Mouse (Mus musculus) megakaryocyte progenitor cell, adult 5-6 weeks (primary cell): ENCODE measurements around the gene Eif3j1. TPM values are rescaled to one million over a fixed set of nuclear protein-coding genes. Genes with fewer than 3 reads are reported as not detected.
"Not testable (repeated sequence)": the region's sequence is repeated elsewhere in the genome, so short reads cannot be mapped to it uniquely, and the experiment has no call there.

Experiments
- ATAC-seq: replicated peaks from 2 replicates; pipeline ENCODE4 v1.8.0; 2016; ENCODE audit warnings: mild to moderate bottlenecking, moderate TSS enrichment, inconsistent platforms; ENCODE audit not compliant: poor library complexity
- total RNA-seq, 2 experiments: library from RNA; stranded (forward) in 1 of 2; stranded (reverse) in 1 of 2; fragments of 157-497, 149-512 nt in 1 of 2; fragments of 200-1000 nt in 1 of 2; gene quantifications; 2 replicates each; pipeline versions ENCODE4 v1.2.3 to v1.2.4; 2015 to 2017

Eif3j1 gene
- total RNA-seq (2015) (33.0 and 33.2 TPM in 2 replicates), total RNA-seq (2017) (29.2 and 29.4 TPM in 2 replicates)

DNA sequence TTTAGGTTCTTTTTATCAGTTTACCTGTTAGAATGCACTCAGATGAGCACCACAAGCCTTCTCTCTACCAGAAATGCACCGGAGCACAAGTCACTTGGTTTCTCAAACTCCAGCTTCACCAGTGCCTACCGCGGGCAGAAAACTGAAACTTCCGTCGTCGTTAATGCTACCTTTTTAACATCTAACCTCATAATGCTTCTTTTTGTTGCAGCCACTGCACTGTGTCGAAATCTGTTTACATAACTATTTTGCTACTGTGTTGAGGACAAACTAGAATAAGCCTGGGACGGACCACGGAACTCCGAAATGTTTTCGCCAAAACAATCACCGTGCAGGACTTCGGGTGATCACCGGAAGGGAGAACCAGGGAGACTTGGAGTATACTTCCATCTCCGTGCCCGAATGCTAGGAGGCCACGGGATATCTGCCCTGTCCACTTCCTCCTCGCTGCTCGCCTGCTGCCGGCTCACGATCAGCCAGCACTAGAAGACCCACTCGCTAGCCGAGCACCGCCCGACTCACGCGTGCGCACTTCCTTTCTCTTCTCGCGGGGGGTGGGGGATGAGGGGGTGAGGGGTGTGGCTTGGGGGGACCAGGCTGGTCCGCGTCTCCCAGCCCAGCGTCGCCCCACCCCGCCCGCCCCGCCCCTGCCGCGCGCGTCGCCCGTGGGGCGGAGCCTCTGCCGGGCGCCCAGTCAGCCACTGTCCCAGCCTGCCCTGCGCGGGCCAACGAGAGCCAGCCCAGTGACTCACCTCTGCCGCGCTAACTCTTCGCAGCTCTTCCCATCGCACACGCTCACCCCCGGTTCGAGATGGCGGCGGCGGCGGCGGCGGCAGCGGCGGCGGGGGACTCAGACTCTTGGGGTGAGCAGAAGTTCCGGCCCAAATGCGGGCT lies at the start of gene Eif3j1:
Gene Eif3j1, plus strand, starts transcription at position 685 of the 894 bp plus-strand sequence.
- ATAC-seq = peak; percentile 88

DNA sequence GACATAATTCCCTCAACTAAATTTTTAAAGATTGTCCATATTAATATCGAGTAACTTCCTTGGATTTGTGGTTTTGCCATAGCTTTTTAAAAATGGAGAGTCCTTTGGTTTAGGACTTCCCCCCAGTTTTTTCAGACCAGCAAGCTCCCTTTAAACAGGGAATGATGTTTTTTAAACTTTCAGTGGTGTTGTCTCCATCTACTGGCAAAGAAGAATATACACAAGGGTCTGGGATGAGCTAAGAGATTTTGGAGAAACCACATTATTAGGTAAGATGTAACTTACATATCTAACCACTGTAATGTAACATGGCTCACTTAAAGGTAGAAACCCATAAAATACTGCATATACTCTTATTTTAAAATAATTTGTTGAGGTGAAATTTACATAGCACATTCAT lies 32.6 kb upstream of the Eif3j1 start:
- ATAC-seq = peak; percentile 80

DNA sequence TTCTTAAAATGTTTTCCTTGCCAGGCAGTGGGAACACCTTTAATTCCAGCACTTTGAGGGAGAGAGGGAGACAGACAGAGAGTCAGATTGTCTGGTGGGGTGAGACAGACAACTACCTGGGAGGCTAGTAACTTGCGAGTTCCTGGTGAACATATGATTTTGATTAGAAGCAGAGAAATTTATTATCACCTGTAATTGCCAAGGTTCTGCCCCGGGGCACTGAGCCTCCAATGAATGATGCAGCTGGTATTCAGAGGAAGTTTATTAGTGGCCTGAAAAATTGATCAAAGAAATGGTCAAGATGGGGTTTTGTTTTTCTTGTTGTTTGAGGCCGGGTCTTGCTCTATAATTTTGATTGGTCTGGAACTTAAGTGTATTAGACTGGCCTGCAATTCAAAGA lies 19.5 kb upstream of the Eif3j1 start:
- no peak for ATAC-seq

DNA sequence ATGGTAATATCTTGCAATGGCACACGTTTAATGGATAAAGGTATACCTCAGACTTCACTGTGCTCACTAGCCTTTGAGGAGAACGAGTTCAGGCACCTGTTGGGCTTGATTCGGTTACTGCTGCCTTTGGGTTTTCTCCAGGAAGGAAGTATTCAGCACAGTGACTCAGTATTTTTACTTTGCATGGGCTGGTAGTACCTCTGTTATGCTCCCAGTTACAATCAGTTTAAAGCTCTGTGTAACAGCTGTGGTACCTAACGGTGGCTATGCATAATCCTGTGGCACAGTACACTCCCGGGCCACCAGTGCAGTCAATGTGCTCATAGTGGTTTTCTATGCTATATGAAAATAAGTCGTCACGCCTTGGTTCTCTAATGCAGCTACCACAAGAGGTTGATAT lies 16.9 kb upstream of the Eif3j1 start:
- peak; percentile 70 for ATAC-seq

DNA sequence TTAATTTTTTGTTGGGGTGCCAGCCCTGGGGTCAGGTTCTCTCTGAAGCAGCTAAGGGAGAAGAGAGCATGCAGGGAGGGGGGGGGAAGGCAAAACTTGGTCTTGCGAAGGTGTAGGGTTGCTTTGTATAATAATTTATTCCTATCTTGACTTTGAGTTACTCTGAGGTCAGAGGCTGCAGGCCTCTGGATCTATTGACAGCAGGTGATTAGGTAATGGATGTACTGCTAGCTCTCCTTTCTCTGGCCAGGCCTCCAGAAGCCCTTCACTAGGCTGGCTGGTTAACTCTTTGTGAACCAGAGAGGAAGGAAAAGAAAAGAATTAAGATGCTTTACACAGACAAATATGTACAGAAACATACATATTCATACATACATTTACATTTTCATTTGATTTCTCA lies 9.6 kb upstream of the Eif3j1 start:
- ATAC-seq = no peak

DNA sequence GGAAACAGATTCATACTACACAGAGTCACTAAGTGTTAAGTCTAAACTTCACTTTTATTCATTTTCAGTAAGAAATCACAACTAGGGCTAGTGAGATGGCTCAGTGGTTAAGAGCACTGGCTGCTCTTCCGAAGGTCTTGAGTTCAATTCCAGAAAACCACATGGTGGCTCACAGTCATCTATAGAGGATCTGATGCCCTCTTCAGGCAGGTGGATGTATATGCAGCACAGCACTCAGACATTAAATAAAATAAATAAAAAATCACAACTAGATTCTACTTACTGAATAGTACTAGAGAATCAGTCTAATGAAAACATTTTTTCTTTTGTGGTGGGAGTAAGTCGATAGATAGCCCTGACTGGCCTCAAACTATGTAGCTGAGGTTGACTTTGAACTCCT lies 6.1 kb upstream of the Eif3j1 start:
- peak; percentile 72 for ATAC-seq

DNA sequence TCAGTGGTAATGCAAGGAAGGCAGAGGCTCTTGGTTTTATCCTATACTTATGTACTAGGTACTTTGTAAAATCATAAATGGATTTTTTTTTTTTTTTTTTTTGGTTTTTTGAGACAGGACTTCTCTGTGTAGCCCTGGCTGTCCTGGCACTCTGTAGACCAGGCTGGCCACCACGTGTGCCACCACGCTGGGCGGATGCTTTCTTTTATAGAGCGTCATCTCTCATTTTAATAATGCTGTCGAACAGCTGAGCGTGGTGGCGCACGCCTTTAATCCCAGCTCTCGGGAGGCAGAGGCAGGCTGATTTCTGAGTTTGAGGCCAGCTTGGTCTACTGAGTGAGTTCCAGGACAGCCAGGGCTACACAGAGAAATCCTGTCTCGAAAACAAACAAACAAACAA lies 1.3 kb upstream of the Eif3j1 start:
- not testable (repeated sequence) for ATAC-seq

DNA sequence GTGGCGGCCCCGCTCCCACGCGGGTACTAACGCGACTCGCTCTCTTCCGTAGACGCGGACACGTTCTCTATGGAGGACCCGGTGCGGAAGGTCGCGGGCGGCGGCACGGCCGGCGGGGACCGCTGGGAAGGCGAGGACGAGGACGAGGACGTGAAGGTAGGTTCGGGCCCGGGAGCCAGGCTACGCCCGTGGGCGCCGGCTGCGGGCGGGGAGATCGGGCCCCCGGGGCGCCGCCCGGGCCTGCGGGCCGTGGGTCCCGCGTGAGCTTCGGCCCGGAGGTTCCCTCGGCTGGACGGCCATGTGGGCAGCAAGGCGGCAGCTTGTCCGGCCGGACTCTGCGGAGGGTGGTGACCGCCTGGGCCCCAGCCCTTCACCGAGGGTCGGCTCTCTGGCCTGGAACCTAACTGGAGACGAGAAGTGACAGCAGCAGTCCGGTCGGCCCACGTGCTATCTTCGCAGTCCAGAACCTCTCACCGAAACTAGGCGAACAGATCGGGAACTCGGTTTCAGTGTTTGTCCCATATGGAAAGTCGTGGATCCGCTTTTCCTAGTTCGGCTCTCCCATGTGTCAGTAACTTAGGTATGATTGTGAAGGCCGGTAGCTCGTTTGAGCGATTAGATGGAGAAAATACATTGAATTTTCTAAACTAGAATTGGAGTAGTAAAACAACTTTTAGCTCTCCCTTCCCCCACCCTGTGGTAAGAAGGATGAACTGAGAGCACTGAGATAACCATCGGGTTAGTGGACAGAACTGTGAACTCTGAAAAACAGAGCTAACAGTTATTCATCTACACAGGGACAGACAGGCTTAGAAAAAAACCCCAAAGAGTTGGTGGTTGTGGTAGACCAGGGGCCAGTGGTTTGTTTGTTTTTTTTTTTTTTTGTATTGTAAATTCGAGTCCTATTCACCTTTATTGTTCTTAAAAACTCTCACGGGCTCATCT lies 682 bp downstream of the Eif3j1 start:
- peak; percentile 7 for ATAC-seq

DNA sequence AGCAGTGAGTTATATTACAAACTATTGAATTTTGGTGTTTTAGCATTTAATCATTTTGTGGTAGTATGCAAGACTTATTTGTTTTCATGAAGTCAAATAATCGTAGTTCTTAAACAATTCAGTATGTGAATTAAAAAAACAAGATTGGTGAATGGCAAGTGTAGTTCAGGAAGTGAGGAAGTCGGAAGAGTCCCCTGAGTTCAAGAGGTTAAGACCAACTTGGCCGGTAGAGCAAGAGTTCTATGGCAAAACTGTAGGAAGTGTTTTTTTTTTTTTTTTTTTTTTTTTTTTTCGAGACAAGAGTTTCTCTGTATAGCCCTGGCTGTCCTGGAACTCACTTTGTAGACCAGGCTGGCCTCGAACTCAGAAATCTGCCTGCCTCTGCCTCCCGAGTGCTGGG lies 3.6 kb downstream of the Eif3j1 start:
- ATAC-seq = no peak

DNA sequence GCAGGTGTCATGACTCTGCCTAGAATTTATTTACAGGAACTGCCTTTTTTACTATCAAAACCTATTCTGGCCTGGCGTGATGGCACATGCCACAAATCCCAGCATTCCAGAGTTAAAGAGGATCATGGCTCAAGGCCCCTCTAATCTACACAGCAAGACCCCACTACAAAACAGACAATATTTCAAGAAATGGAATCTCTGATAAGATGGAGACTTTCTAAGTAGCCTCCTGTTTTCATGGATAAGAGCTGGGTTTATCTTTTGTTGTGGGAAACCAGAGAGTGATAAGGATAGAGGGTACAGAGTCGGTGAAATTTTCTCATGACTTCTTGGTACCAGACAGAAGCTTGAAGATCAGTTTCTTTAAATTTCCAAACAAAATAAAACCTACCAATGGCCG lies 7.7 kb downstream of the Eif3j1 start:
- ATAC-seq = peak; percentile 54

DNA sequence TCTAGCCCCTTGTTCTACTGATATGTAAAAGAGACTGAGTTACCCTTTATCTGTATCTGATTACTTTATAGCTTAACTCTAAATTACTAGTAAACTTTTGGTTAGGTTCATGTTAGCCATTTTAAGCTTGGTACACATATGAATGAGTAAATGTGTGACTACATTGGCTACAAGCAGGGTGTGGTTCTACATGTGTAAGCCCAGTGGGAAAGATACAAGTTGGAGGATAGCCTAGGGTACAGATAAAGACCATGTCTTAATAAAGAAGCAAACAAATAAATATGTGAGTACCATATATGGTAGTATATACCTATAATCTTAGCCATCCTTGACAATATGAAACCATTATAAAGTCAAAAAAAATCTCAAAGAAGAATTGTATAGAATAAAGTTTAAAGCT lies 15.6 kb downstream of the Eif3j1 start:
- no peak for ATAC-seq

DNA sequence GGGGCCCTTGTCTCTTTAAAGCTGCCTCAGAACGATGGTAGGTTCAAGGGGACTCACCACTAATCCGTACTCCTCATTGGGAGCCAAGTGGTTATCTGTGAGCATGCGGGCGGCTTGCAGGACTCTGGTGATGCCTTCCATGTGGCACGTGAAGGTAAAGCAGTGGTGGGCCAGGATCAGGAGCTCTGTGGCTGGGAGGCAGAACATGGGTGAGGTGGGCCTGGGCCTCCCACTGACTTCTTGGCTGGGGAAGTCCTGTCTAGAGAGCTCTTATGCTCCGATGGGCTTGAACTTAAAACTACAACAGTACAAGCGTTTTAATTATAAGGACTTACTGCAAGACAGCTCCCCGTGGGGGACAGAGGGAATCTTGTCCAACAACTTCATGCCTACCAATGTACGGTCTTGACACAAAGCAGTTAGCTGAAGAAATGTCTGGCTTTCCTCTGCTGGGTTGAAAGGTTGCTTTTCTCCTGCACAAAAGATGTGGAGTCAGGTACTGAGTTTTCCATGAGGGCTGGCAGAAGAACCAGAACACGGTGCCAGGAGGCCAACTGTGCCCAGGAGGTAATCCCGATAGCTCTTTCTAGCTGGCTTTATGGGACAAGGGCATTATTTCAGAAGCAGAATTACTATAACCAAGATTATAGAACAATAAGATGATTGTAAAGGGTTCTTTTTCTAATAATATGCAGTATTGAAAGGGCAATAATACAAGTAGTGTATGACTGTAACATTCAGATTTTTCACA lies 31.2 kb downstream of the Eif3j1 start:
- ATAC-seq = no peak

DNA sequence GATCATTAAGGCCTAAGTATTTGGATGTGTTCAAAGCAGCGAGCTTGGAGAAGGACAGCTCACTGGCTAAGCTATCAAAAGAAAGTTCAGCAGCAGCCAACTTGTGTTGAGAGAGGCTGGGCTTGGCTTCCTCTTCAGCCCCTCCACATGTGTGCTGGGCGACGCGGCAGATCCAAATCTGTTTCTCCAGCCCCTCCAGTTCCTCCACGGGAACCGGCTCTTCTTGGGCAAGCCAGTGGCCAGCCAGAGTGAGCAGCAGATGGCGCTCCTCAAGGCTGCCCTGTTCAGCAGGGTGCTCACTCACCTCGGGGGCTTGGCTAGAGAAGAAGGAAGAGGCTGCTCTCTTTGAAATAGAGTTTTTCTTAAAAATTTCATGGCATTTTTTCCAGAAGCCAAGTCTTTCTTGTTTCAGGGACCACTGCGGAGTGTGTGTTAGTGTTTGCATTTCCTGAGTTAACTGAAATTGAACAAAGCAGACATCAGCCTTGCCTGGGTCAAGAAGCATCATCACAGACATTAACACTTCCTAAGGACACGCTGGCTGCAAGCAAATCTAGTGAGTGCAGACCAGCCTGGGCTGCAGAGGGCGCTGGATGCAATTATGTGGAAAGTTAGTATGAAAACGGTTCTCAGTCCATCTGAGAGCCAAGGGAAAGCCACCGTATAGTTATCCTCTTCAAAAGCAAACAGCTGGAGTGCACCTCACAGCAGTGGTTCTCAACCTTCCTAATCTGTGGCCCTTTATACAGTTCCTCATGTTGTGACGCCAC lies 37.0 kb downstream of the Eif3j1 start:
- ATAC-seq = peak; percentile 57

DNA sequence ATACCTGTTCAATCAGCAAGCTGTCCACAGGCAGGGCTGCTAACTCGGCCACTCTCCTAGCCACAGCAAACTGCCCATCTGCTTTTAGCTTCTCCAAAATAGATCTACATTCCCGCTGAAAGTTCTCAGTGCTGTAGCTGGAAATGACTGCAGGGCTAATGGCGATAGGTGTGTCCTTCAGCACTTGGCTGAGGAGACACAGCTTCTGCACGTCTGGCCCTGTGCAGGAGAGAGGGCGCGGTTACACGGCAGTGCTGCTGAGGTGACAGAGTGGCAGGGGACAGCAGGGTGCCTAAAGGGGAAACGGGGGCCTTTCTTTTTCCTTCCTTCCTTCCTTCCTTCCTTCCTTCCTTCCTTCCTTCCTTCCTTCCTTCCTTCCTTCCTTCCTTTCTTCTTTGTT lies 37.9 kb downstream of the Eif3j1 start:
- no peak for ATAC-seq

DNA sequence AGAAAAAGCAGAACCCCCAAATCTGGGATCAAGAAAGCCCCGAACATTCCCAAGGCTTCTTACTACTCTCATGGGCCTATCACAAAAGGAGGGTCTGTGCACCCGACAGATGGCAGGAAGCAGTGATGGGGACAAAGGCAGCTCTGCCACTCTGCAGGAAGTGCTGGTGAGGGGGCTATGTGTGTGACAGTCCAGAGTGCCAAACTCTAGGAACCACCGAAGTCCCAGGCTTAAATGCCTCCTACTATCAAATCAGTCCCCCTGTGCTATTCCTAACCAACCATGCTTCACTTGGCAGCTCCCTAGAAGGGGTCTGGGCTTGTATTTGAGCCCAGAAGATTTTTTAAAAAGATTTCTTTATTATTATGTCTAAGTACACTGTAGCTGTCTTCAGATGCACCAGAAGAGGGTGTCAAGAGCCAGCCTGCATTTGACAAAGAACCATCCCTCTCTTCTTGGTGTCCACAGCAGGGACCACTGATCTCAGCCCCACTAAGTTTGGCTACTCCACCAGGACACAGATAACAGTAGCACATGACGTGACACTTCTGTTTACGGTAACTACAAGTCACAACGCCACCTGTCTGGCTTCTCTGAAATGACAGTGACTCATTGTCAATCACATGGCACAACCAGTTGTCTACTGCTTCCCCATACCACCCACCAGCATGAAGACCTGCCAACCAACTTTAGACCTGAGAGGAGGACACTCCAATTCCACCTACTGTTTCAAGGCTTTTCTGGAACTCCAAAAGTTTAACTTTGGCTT lies 41.0 kb downstream of the Eif3j1 start:
- peak; percentile 52 for ATAC-seq

DNA sequence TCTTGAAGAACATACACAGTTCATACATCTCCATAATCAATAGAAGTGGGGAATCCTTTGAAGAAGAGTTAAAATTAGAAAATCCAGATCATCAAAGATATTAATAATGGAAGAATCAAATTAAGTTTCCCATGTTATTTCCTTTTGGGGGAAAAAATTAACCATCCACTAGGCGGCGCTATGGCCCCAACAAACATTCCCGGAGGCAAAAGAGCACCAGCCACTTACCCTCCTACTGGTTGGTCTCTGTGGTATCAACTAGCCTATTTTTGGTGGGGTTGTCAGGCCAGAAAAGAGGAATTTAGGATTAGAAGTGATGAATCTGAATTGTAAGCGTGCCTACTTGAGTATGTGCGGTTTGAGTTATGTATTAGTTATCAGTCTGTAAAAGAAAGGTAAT lies 41.6 kb downstream of the Eif3j1 start:
- peak; percentile 83 for ATAC-seq

DNA sequence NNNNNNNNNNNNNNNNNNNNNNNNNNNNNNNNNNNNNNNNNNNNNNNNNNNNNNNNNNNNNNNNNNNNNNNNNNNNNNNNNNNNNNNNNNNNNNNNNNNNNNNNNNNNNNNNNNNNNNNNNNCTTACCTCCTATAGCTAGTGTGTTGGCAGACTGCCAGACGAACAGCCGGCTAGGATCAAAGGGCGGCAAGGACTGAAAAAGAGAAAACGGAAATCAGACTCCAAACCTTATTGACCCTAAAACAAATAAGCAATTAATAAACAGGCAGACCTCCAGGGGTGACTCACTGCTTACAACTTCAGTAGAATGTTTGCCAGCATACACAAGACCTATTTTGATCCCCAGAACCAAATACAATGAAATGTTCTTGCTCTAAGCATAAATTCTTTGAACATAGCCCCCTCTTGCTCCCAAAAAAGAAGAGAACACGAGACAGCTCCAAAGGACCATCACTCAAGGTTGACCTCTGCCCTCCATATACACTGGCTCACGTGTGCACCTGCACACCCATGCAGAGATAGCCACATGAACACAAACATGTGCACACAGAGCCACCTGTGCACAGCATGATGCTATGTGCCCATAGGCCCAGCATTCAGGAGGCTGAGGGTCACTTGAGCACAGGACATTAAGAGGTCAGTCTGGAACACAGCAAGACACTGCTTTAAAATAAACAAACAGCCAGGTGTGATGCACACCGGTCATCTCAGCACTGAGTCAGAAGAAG lies 53.5 kb downstream of the Eif3j1 start:
- ATAC-seq = no peak

DNA sequence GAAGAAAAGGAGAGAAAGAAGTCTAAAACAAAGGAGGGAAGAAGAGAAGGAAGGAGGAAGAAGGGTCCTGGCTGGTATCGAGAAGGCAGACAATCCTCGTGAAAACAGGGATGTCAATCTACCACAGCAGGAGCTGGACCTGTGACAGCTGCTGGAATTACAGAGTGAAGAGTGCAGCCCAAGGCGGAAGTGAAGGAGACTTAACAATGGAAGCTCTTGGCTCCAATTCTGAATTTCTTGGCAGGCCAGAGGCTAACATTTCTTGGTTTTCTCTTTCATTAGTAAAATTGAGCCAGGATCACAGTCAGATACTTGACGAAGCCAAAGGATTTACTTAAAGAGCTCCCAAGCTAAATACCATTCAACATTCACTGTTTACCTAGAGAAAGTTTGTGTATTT lies 58.1 kb downstream of the Eif3j1 start:
- no peak for ATAC-seq

DNA sequence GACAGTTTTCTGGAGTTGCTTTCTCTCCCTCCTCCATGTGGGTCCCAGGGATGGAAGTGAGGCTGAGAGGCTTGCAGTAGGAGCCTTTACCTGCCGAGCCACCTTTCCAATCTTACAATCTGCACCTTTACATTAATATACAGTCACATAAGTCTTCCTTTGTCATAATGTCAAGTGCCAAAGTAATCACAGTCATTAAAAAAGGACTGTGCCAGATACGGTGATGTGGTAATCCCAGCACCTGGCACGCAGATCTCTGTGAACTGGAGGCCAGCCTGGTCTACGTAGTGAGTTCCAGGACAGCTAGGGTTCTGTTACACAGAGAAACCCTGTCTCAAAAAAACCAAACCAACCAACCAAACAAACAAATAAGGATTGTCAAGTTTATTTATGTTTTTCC lies 65.5 kb downstream of the Eif3j1 start:
- ATAC-seq = no peak
